Mouse (Mus musculus) liver, adult (tissue): ENCODE measurements at regions not wholly inside any gene's neighbourhood (a gene's known extent, or its start where the extent isn't known, plus 50 kb on each side); places are given as distances from the start of the nearest gene placed in this dataset.

Experiments used
- GATA4 ChIP-seq: IDR thresholded peaks from 2 replicates; pipeline ENCODE4 v1.6.1; 2014; ENCODE audit warnings: mild to moderate bottlenecking, low read length; ENCODE audit not compliant: insufficient replicate concordance

- no peak for TF ChIP-seq GATA4
Measured at GRCm38 (mm10) chr10:83984697-83985415, 262.2 kb downstream of the 1500009L16Rik start.

DNA sequence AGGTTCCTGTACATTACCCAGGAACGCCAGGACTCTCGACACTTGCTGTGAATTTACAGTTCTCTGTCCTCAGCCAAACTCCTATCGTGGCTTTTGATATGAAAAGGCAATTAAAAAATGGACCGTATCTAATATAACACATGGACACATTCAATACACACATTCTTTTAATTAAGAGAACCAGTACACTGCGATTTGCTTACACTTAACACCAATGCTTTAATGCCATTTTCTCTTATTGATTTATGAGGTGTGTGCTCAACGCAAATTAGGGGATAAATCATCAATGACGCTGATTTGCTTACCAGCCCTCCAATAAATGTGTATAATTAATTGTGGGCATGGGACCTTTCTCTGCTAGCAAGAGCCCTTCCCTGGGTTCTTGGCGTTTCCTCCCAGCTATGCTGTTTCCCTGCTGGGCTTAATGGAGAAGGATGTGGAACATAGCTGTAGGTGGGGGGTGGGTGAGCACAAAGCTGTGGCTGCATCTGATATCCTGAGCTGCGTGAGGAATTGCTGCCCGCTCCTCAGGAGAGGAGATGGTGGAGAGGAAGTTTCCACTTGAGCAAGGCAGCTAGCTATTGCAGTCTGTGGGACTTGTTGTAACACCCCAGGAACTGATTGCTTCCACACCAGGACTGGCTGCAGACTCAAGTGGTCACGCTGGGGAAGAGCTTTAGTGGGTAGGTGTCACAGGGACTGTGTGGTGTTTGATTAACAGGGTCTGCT, 270.1 kb downstream of the 1500009L16Rik start:
- no peak for TF ChIP-seq GATA4

DNA sequence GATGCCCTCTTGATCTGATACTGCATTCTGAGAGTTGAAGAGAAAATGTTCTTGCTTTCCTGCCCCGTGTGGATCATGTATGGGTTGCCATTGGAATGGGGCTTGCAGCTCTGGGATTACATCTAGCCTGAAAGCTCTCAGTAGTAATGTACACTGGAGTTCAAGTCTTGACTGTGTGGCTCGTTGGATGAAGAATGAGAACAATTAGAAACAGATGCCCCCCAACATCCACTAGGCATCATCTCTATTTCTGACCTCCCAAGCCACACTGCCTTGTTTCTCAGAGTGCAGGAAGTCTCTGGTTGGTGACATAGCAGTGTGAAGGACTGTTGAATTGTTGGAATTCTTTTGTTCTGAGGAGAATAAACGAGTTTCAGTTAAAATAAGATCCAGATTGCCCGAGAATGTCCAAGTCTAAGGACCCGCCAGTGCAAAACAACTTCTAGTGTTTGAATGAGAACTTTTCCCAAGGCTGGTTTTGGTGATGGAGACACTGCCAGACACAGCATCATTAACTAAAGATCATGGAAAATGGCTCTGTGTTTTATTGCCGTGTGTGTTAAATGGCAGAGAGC, 272.4 kb downstream of the 1500009L16Rik start:
- no peak for TF ChIP-seq GATA4

GRCm38 (mm10) chr10:83995913-83996312, 273.2 kb downstream of the 1500009L16Rik start:
- TF ChIP-seq GATA4, result peak; percentile 62; the same call in 1 of the 2 replicates

DNA sequence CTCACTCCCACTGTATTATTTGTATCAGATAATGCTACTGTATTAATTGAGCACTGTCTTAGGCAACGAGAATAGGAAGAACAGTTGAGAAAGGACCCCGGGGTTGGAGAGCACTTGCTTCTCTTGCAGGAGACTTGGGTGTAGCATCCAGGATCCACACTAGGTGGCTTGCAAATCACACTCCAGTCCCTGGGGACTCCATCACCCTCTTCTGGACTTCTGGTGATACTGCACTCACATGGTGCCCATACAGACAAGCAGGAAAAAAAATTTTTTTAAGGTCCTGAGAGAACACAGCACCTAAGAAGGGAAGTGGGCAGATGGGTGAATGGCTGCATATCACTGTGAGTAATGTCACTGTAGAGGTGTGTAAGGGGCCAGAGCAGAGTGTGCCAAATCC, 273.8 kb downstream of the 1500009L16Rik start:
- no peak for TF ChIP-seq GATA4

- no peak for TF ChIP-seq GATA4
Measured at GRCm38 (mm10) chr10:84000436-84001208, 278.0 kb downstream of the 1500009L16Rik start.

DNA sequence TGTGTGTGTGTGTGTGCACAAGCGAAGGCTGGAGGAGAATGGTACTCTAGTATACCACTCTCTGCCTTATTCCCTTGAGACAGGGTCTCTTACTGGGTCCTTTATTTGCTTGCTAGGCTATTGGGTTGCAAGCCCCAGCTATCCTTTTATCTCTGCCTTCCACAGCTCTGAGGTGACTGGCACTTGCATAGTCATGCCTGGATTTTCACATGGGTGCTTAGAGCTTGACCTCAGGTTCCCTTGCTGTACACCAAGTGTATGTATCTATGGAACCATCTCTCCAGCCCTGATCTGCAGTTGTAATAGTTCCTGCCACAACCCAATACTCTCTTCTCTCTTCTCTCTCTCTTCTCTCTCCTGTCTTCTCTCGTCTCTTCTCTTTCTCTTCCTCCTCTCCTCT, 280.1 kb downstream of the 1500009L16Rik start:
- no peak for TF ChIP-seq GATA4

- TF ChIP-seq GATA4, result no peak
Measured at GRCm38 (mm10) chr10:84003601-84004149, 281.0 kb downstream of the 1500009L16Rik start.

DNA sequence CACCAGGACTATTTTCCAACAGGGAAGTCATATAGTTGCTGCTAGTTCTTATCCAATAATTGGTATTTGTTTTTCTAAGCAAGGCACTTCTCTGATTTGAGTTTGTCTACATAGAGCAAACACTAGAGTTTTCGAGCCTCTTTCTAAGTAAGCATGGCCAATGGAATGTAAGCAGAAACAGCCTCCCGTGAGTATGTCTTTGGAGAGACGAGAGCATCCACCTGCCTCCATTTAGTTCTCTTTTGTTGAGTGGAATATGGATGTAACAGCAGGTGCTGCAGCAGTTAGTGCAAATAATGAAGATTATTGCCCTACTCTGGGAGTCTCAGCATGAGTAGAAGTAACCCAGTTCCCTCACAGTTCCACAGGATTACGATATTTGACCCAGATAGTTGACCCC, 286.3 kb downstream of the 1500009L16Rik start:
- no peak for TF ChIP-seq GATA4

GRCm38 (mm10) chr10:84019381-84019780, 296.7 kb downstream of the 1500009L16Rik start:
- no peak for TF ChIP-seq GATA4

- TF ChIP-seq GATA4, result no peak
Measured at GRCm38 (mm10) chr10:84020023-84020620, 297.5 kb downstream of the 1500009L16Rik start.

- TF ChIP-seq GATA4, result no peak
Measured at GRCm38 (mm10) chr10:84021167-84022120, 298.8 kb downstream of the 1500009L16Rik start.

DNA sequence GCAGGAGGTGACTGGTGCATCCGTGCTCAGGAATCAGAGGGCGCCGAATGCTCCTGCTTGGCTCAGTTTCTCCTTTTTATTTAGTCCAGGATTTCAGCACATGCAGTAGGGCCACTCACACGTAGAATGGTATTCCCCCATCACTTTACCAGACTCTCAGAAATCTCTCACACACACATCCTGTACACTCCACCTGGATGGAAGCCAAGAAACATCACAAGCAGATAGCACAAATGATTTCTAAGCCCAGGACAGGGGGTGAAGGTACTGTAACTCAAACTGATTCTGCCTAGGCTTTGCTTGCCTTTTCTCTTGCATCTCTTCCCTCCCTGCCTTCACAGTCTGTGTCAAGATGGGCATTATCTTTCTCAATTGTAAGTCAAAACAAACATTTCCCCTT, 301.6 kb downstream of the 1500009L16Rik start:
- no peak for TF ChIP-seq GATA4

- no peak for TF ChIP-seq GATA4
Measured at GRCm38 (mm10) chr10:84024901-84025300, 302.2 kb downstream of the 1500009L16Rik start.
